Mouse (Mus musculus): Measurements from ENCODE around the gene S100a14. TPM values are rescaled to one million over a fixed set of nuclear protein-coding genes. Genes with fewer than 3 reads are reported as not detected.
A peak's percentile ranks its signal among the peaks of the same experiment; 100 is the strongest.

Gene S100a14
- total and polyA plus RNA-seq, 3 experiments = not detected

GRCm38 (mm10) chr3:90493831-90494540, 32.7 kb upstream of the S100a14 start:
- no peak for DNase-seq (ENCODE audit: low read depth, low spot score)
- H3K9me3 ChIP-seq (replicated peaks; ENCODE audit: insufficient read depth, low read length) = no peaks in the 10 kb centered on the region
- no peaks in the 10 kb centered on the region for H3K27me3 ChIP-seq (ENCODE audit: control insufficient read depth in 1 of 2, insufficient read depth in 2 of 2, low read length in 2 of 2)
- H3K36me3 ChIP-seq (ENCODE audit: control insufficient read depth in 1 of 2, insufficient read depth in 2 of 2, low read length in 2 of 2) = peaks cover 5 to 11% of the 10 kb centered on the region in 2 experiments; a peak in 3 of 4 replicates
- H3K9ac ChIP-seq (ENCODE audit: control insufficient read depth, low read depth, low read length, poor library complexity, severe bottlenecking) = no peak overlapping the region
- no peak for TF ChIP-seq ZKSCAN1 (IDR thresholded peaks at IDR 0.05; ENCODE audit: low read depth, low read length)
- no peak for TF ChIP-seq HCFC1 (IDR thresholded peaks at IDR 0.05; ENCODE audit: low read depth, low read length)
- TF ChIP-seq ELF1 (IDR thresholded peaks at IDR 0.05; ENCODE audit: low read depth, low read length) = no peak
- TF ChIP-seq TCF12 (IDR thresholded peaks at IDR 0.05; ENCODE audit: low read depth, low read length) = no peak
- no peak for TF ChIP-seq ZMIZ1 (IDR thresholded peaks at IDR 0.05; ENCODE audit: low read depth, low read length)
- no peak for TF ChIP-seq MXI1 (IDR thresholded peaks at IDR 0.05; ENCODE audit: low read depth, low read length)
- TF ChIP-seq JUND (IDR thresholded peaks at IDR 0.05; ENCODE audit: low read depth, low read length) = no peak
- no peak for TF ChIP-seq KAT2A (conservative IDR thresholded peaks at IDR 0.05; ENCODE audit: low read depth, low read length)
- no peak for TF ChIP-seq MAX (IDR thresholded peaks at IDR 0.05; ENCODE audit: low read length)
- TF ChIP-seq E2F4 (IDR thresholded peaks at IDR 0.05; ENCODE audit: borderline replicate concordance, low read depth, low read length) = no peak
- TF ChIP-seq BHLHE40 (IDR thresholded peaks at IDR 0.05; ENCODE audit: borderline replicate concordance, low read depth, low read length) = no peak
- no peak for TF ChIP-seq NRF1 (IDR thresholded peaks at IDR 0.05; ENCODE audit: insufficient read depth, low read depth, low read length, poor library complexity, severe bottlenecking)
- TF ChIP-seq CHD1 (IDR thresholded peaks at IDR 0.05; ENCODE audit: low read depth, low read length) = no peak
- peaks cover 3 to 11% of the 10 kb centered on the region in 2 experiments; a peak in 2 of 4 replicates for H3K4me1 ChIP-seq (ENCODE audit: control insufficient read depth in 1 of 2, insufficient read depth in 2 of 2, low read length in 2 of 2)
- no peak overlapping the region for H3K4me3 ChIP-seq (ENCODE audit: control insufficient read depth in 1 of 2, insufficient read depth in 1 of 2, low read depth in 2 of 2, low read length in 2 of 2)
- no peak overlapping the region for H3K27ac ChIP-seq (ENCODE audit: control insufficient read depth, low read depth, low read length)
- H3K79me2 ChIP-seq (ENCODE audit: control insufficient read depth, insufficient read depth, low read length, poor library complexity) = peaks cover 4% of the 10 kb centered on the region

GRCm38 (mm10) chr3:90495850-90496525, 30.7 kb upstream of the S100a14 start:
- Histone ChIP-seq H3K36me3 (ENCODE audit: control insufficient read depth in 1 of 2, insufficient read depth in 2 of 2, low read length in 2 of 2) (peaks cover 3 to 20% of the 10 kb centered on the region in 2 experiments), H3K27ac (ENCODE audit: control insufficient read depth, low read depth, low read length) (no peak overlapping the region), H3K79me2 (ENCODE audit: control insufficient read depth, insufficient read depth, low read length, poor library complexity) (no peaks in the 10 kb centered on the region), H3K27me3 (ENCODE audit: control insufficient read depth in 1 of 2, insufficient read depth in 2 of 2, low read length in 2 of 2) (no peaks in the 10 kb centered on the region), H3K4me3 (ENCODE audit: control insufficient read depth in 1 of 2, insufficient read depth in 1 of 2, low read depth in 2 of 2, low read length in 2 of 2) (no peak overlapping the region), H3K9me3 (replicated peaks; ENCODE audit: insufficient read depth, low read length) (no peaks in the 10 kb centered on the region), H3K9ac (ENCODE audit: control insufficient read depth, low read depth, low read length, poor library complexity, severe bottlenecking) (no peak overlapping the region), H3K4me1 (ENCODE audit: control insufficient read depth in 1 of 2, insufficient read depth in 2 of 2, low read length in 2 of 2) (peaks cover 0 to 4% of the 10 kb centered on the region in 2 experiments; a peak in 1 of 4 replicates)
- TF ChIP-seq SMC3 (IDR thresholded peaks at IDR 0.05; ENCODE audit: low read depth, low read length) (no peak), E2F4 (IDR thresholded peaks at IDR 0.05; ENCODE audit: borderline replicate concordance, low read depth, low read length) (no peak), MAZ (IDR thresholded peaks at IDR 0.05; ENCODE audit: low read depth, low read length) (no peak), RAD21 (IDR thresholded peaks at IDR 0.05; ENCODE audit: low read depth, low read length) (no peak), MEF2A (IDR thresholded peaks at IDR 0.05; ENCODE audit: extremely low read depth, insufficient replicate concordance, low read depth, low read length, poor library complexity, severe bottlenecking) (no peak), POLR2AphosphoS2 (IDR thresholded peaks at IDR 0.05; ENCODE audit: low read length) (peak; percentile 69; the same call in 1 of the 2 replicates), MXI1 (IDR thresholded peaks at IDR 0.05; ENCODE audit: low read depth, low read length) (no peak), EP300 (IDR thresholded peaks at IDR 0.05; ENCODE audit: low read depth in 1 of 2, low read length in 2 of 2) (no peak)
- no peak for DNase-seq (ENCODE audit: low read depth, low spot score)
